ENCODE assay signal across 14 mouse cellular contexts in genomic region chr15:83527747-83528146, GRCm38 (mm10). TPM values are rescaled to one million over a fixed set of nuclear protein-coding genes. Genes with fewer than 3 reads are reported as not detected.
DNase-seq lines count a peak whose midpoint lies in the region; ATAC-seq lines count a peak whose summit lies in the region.
"Had no signal": no experiment of that assay in that cellular context is flagged by ENCODE, and none has a peak within 500 bp of the region (broad histone marks: within the 10 kb centered on the region; RNA-seq: fewer than 3 reads in every experiment).

No protein-coding gene starts in this region.

- H3K27me3 ChIP-seq in heart, embryonic 14.5 days (ENCODE audit: control insufficient read depth, insufficient read depth, low read length), result no peaks in the 10 kb centered on the region
- peaks cover 69% of the 10 kb centered on the region for H3K27me3 ChIP-seq in limb, embryonic 12.5 days
- peaks cover 73% of the 10 kb centered on the region for H3K27me3 ChIP-seq in limb, embryonic 10.5 days (ENCODE audit: low read depth, poor library complexity, severe bottlenecking)
- H3K27me3 ChIP-seq in embryonic facial prominence, embryonic 14.5 days (replicated peaks; ENCODE audit: control insufficient read depth, insufficient read depth, low read length), result peaks cover 44% of the 10 kb centered on the region
- H3K27me3 ChIP-seq in liver, embryonic 15.5 days, result peaks cover 89% of the 10 kb centered on the region

- no peak for ATAC-seq in heart, embryonic 14.5 days (ENCODE audit: insufficient number of reproducible peaks, insufficient read depth, low FRiP score, low read depth)
- no peak for ATAC-seq in limb, embryonic 12.5 days (ENCODE audit: insufficient number of reproducible peaks, insufficient read depth, low FRiP score, low TSS enrichment, low read depth)
- no peak for ATAC-seq in embryonic facial prominence, embryonic 14.5 days (ENCODE audit: low read depth)
- ATAC-seq in liver, embryonic 15.5 days (ENCODE audit: insufficient read depth), result no peak

- H3K4me1 ChIP-seq in heart, embryonic 14.5 days (ENCODE audit: control insufficient read depth in 2 of 2, insufficient read depth in 2 of 2, low read length in 2 of 2), result peaks cover 52 to 68% of the 10 kb centered on the region in 2 experiments
- H3K4me1 ChIP-seq in limb, embryonic 12.5 days (replicated peaks), result peaks cover 23% of the 10 kb centered on the region
- H3K4me1 ChIP-seq in limb, embryonic 10.5 days, result peaks cover 35% of the 10 kb centered on the region
- peaks cover 7% of the 10 kb centered on the region for H3K4me1 ChIP-seq in embryonic facial prominence, embryonic 14.5 days (ENCODE audit: control insufficient read depth, insufficient read depth, low read length)
- peaks cover 45% of the 10 kb centered on the region for H3K4me1 ChIP-seq in liver, embryonic 15.5 days (replicated peaks)

- H3K9ac ChIP-seq in heart, embryonic 14.5 days (ENCODE audit: low read length), result peak overlapping the region; percentile 77
- H3K9ac ChIP-seq in limb, embryonic 12.5 days (replicated peaks), result no peak overlapping the region
- H3K9ac ChIP-seq in embryonic facial prominence, embryonic 14.5 days (ENCODE audit: low read depth, low read length), result no peak overlapping the region; the same call in 1 of the 2 replicates
- no peak overlapping the region for H3K9ac ChIP-seq in liver, embryonic 15.5 days

- peaks cover 19% of the 10 kb centered on the region for H3K36me3 ChIP-seq in heart, embryonic 14.5 days (ENCODE audit: control insufficient read depth, insufficient read depth, low read length)
- H3K36me3 ChIP-seq in limb, embryonic 12.5 days, result no peaks in the 10 kb centered on the region
- no peaks in the 10 kb centered on the region for H3K36me3 ChIP-seq in limb, embryonic 10.5 days
- no peaks in the 10 kb centered on the region for H3K36me3 ChIP-seq in embryonic facial prominence, embryonic 14.5 days (ENCODE audit: control insufficient read depth, insufficient read depth, low read length)
- H3K36me3 ChIP-seq in liver, embryonic 15.5 days (replicated peaks), result no peaks in the 10 kb centered on the region

- no peaks in the 10 kb centered on the region for H3K9me3 ChIP-seq in heart, embryonic 14.5 days (ENCODE audit: control insufficient read depth, low read length)
- H3K9me3 ChIP-seq in limb, embryonic 12.5 days, result no peaks in the 10 kb centered on the region
- H3K9me3 ChIP-seq in limb, embryonic 10.5 days (replicated peaks), result no peaks in the 10 kb centered on the region
- no peaks in the 10 kb centered on the region for H3K9me3 ChIP-seq in embryonic facial prominence, embryonic 14.5 days (ENCODE audit: control insufficient read depth, low read length)
- no peaks in the 10 kb centered on the region for H3K9me3 ChIP-seq in liver, embryonic 15.5 days (replicated peaks)

- WGBS in heart, embryonic 14.5 days, result 57% methylated on average over 2 of the region's 2 CpGs
- 65% methylated on average over 2 of the region's 2 CpGs for WGBS in limb, embryonic 12.5 days
- WGBS in limb, embryonic 10.5 days, result 66% methylated on average over 2 of the region's 2 CpGs
- 56% methylated on average over 2 of the region's 2 CpGs for WGBS in embryonic facial prominence, embryonic 14.5 days
- WGBS in liver, embryonic 15.5 days (ENCODE audit: insufficient replicate concordance), result 51% methylated on average over 2 of the region's 2 CpGs

- peak overlapping the region; percentile 71 for H3K4me2 ChIP-seq in heart, embryonic 14.5 days (ENCODE audit: low read length)
- peak overlapping the region; percentile 94; the same call in 1 of the 2 replicates for H3K4me2 ChIP-seq in limb, embryonic 12.5 days
- peak overlapping the region; percentile 96 for H3K4me2 ChIP-seq in embryonic facial prominence, embryonic 14.5 days (ENCODE audit: low read depth, low read length)
- H3K4me2 ChIP-seq in liver, embryonic 15.5 days, result peak overlapping the region; percentile 82

- no peak overlapping the region for H3K27ac ChIP-seq in heart, embryonic 14.5 days (replicated peaks in 1 of 2; ENCODE audit: control insufficient read depth in 1 of 2, insufficient read depth in 1 of 2, low read depth in 2 of 2, low read length in 2 of 2)
- no peak overlapping the region for H3K27ac ChIP-seq in limb, embryonic 12.5 days
- no peak overlapping the region for H3K27ac ChIP-seq in limb, embryonic 10.5 days
- no peak overlapping the region for H3K27ac ChIP-seq in embryonic facial prominence, embryonic 14.5 days (replicated peaks; ENCODE audit: low read depth, low read length)
- no peak overlapping the region for H3K27ac ChIP-seq in liver, embryonic 15.5 days (replicated peaks)

- peak overlapping the region; percentile 69 to 71 for H3K4me3 ChIP-seq in heart, embryonic 14.5 days (ENCODE audit: control insufficient read depth in 1 of 2, insufficient read depth in 1 of 2, low read depth in 1 of 2, low read length in 2 of 2)
- H3K4me3 ChIP-seq in limb, embryonic 12.5 days (replicated peaks), result no peak overlapping the region
- no peak overlapping the region for H3K4me3 ChIP-seq in limb, embryonic 10.5 days
- no peak overlapping the region for H3K4me3 ChIP-seq in embryonic facial prominence, embryonic 14.5 days (ENCODE audit: low read depth, low read length)
- peak overlapping the region; percentile 59; the same call in 1 of the 2 replicates for H3K4me3 ChIP-seq in liver, embryonic 15.5 days (replicated peaks)

- no peak for DNase-seq in heart, adult 18-20 months
- DNase-seq in limb, embryonic 10.5 days (ENCODE audit: low spot score), result no peak
- no peak for DNase-seq in embryonic facial prominence, embryonic 14.5 days (ENCODE audit: low spot score)
- DNase-seq in right cerebral cortex, postnatal 4 days, result no peak
- no peak for DNase-seq in adrenal gland, adult (ENCODE audit: inconsistent age in 2 of 2, low spot score in 1 of 2)
- DNase-seq: adrenal gland, postnatal 36 days; cerebellum, adult 2 months; kidney, postnatal 4 days; right cerebral cortex, postnatal 25 days had no signal

RNA-seq across cellular contexts. Expression of gene Bik, which starts 1.1 kb away (rescaled TPM):
- 34.9 and 37.2 TPM in 2 replicates for polyA plus RNA-seq in heart, embryonic 14.5 days (2014; fragmentation: Nextera tagmentation; extraction: Ambion mirVana)
- 1 to 10 TPM; 5.7 to 6.5 TPM for total RNA-seq in heart, adult 18-20 months (2021)
- 2.8 and 3.3 TPM in 2 replicates for polyA plus RNA-seq in limb, embryonic 12.5 days (2016; fragmentation: Nextera tagmentation; extraction: Ambion mirVana)
- 1.7 and 2.6 TPM in 2 replicates for polyA plus RNA-seq in limb, embryonic 10.5 days (2016; fragmentation: Nextera tagmentation; extraction: Ambion mirVana)
- 5.2 and 5.6 TPM in 2 replicates for polyA plus RNA-seq in embryonic facial prominence, embryonic 14.5 days (2014; fragmentation: Nextera tagmentation; extraction: Ambion mirVana)
- 1.9 and 2.2 TPM in 2 replicates for polyA plus RNA-seq in liver, embryonic 15.5 days (2015; fragmentation: Nextera tagmentation; extraction: Ambion mirVana)
- total RNA-seq: CH12.LX; left cerebral cortex, postnatal 25 days had no signal

RNA-seq across cellular contexts. Expression of gene Ttll1, which starts 17.1 kb away (rescaled TPM):
- 17.6 and 17.8 TPM in 2 replicates for polyA plus RNA-seq in heart, embryonic 14.5 days (2014; fragmentation: Nextera tagmentation; extraction: Ambion mirVana)
- 10 to 100 TPM; 60.1 TPM for total RNA-seq in heart, adult 18-20 months (2021)
- 26.0 and 27.2 TPM in 2 replicates for polyA plus RNA-seq in limb, embryonic 12.5 days (2016; fragmentation: Nextera tagmentation; extraction: Ambion mirVana)
- 22.0 and 25.8 TPM in 2 replicates for polyA plus RNA-seq in limb, embryonic 10.5 days (2016; fragmentation: Nextera tagmentation; extraction: Ambion mirVana)
- polyA plus RNA-seq in embryonic facial prominence, embryonic 14.5 days (2014; fragmentation: Nextera tagmentation; extraction: Ambion mirVana), result 9.4 and 11.3 TPM in 2 replicates
- polyA plus RNA-seq in liver, embryonic 15.5 days (2015; fragmentation: Nextera tagmentation; extraction: Ambion mirVana), result 4.5 and 4.9 TPM in 2 replicates

RNA-seq across cellular contexts. Expression of gene Tspo, which starts 35.6 kb away (rescaled TPM):
- 191 TPM in 2 replicates for polyA plus RNA-seq in heart, embryonic 14.5 days (2014; fragmentation: Nextera tagmentation; extraction: Ambion mirVana)
- total RNA-seq in heart, adult 18-20 months (2021), result 10 to 100 TPM; 66.2 to 75.9 TPM
- 51.7 and 54.2 TPM in 2 replicates for polyA plus RNA-seq in limb, embryonic 12.5 days (2016; fragmentation: Nextera tagmentation; extraction: Ambion mirVana)
- 56.8 and 60.5 TPM in 2 replicates for polyA plus RNA-seq in limb, embryonic 10.5 days (2016; fragmentation: Nextera tagmentation; extraction: Ambion mirVana)
- polyA plus RNA-seq in embryonic facial prominence, embryonic 14.5 days (2014; fragmentation: Nextera tagmentation; extraction: Ambion mirVana), result 56.7 and 70.8 TPM in 2 replicates
- polyA plus RNA-seq in liver, embryonic 15.5 days (2015; fragmentation: Nextera tagmentation; extraction: Ambion mirVana), result 202 and 217 TPM in 2 replicates

RNA-seq across cellular contexts. Expression of gene Mcat, which starts 35.8 kb away (rescaled TPM):
- 33.0 and 33.4 TPM in 2 replicates for polyA plus RNA-seq in heart, embryonic 14.5 days (2014; fragmentation: Nextera tagmentation; extraction: Ambion mirVana)
- total RNA-seq in heart, adult 18-20 months (2021), result 10 to 100 TPM; 45.0 to 47.3 TPM
- polyA plus RNA-seq in limb, embryonic 12.5 days (2016; fragmentation: Nextera tagmentation; extraction: Ambion mirVana), result 48.9 and 50.8 TPM in 2 replicates
- 50.8 and 54.1 TPM in 2 replicates for polyA plus RNA-seq in limb, embryonic 10.5 days (2016; fragmentation: Nextera tagmentation; extraction: Ambion mirVana)
- 34.9 and 37.1 TPM in 2 replicates for polyA plus RNA-seq in embryonic facial prominence, embryonic 14.5 days (2014; fragmentation: Nextera tagmentation; extraction: Ambion mirVana)
- 15.4 and 16.8 TPM in 2 replicates for polyA plus RNA-seq in liver, embryonic 15.5 days (2015; fragmentation: Nextera tagmentation; extraction: Ambion mirVana)

Comparison
In these comparisons a context has a peak if more than half of its experiments do, and no peak if none do; other contexts are left out.
1. H3K4me3 ChIP-seq: peak in heart, embryonic 14.5 days (2 of 2) and liver, embryonic 15.5 days (single experiment); none in limb, embryonic 12.5 days (single experiment), limb, embryonic 10.5 days (single experiment) and embryonic facial prominence, embryonic 14.5 days (single experiment).
2. Peak in every context shown above with its lines, with median percentiles within 50 percentile points of each other: H3K4me2 ChIP-seq.